ENCODE assay signal across 11 mouse cellular contexts in genomic region chr14:56844507-56844906, GRCm38 (mm10). TPM values are rescaled to one million over a fixed set of nuclear protein-coding genes. Genes with fewer than 3 reads are reported as not detected.
DNase-seq lines count a peak whose midpoint lies in the region; ATAC-seq lines count a peak whose summit lies in the region.
"Had no signal": no experiment of that assay in that cellular context is flagged by ENCODE, and none has a peak within 500 bp of the region (broad histone marks: within the 10 kb centered on the region; RNA-seq: fewer than 3 reads in every experiment).

No protein-coding gene starts in this region.

- H3K9me3 ChIP-seq in neural tube, embryonic 12.5 days = no peaks in the 10 kb centered on the region
- H3K9me3 ChIP-seq in hindbrain, embryonic 16.5 days (ENCODE audit: control insufficient read depth, low read length) = no peaks in the 10 kb centered on the region
- H3K9me3 ChIP-seq: embryonic facial prominence, embryonic 15.5 days had no signal

- H3K27ac ChIP-seq in neural tube, embryonic 12.5 days = no peak overlapping the region
- no peak overlapping the region for H3K27ac ChIP-seq in hindbrain, embryonic 16.5 days (ENCODE audit: low read depth, low read length)
- H3K27ac ChIP-seq: embryonic facial prominence, embryonic 15.5 days had no signal

- H3K4me1 ChIP-seq in neural tube, embryonic 12.5 days = no peaks in the 10 kb centered on the region
- no peaks in the 10 kb centered on the region for H3K4me1 ChIP-seq in hindbrain, embryonic 16.5 days (ENCODE audit: control insufficient read depth, insufficient read depth, low read depth, low read length)
- H3K4me1 ChIP-seq: embryonic facial prominence, embryonic 15.5 days had no signal

- ATAC-seq in neural tube, embryonic 12.5 days (ENCODE audit: low FRiP score, low read depth) = peak; percentile 65
- peak; percentile 82 for ATAC-seq in hindbrain, embryonic 16.5 days
- ATAC-seq: liver, postnatal 0 days had no signal

- H3K4me2 ChIP-seq in neural tube, embryonic 12.5 days (replicated peaks) = no peak overlapping the region
- H3K4me2 ChIP-seq in hindbrain, embryonic 16.5 days (ENCODE audit: low read length) = no peak overlapping the region
- H3K4me2 ChIP-seq: embryonic facial prominence, embryonic 15.5 days had no signal

- no peaks in the 10 kb centered on the region for H3K27me3 ChIP-seq in neural tube, embryonic 12.5 days (replicated peaks)
- no peaks in the 10 kb centered on the region for H3K27me3 ChIP-seq in hindbrain, embryonic 16.5 days (replicated peaks; ENCODE audit: control insufficient read depth, insufficient read depth, low read length)
- H3K27me3 ChIP-seq: embryonic facial prominence, embryonic 15.5 days had no signal

- no peak for DNase-seq in neural tube, embryonic 10.5 days (ENCODE audit: extremely low spot score, low spot score)
- peak; percentile 48 to 83 for DNase-seq in kidney, postnatal 25 days
- peak; percentile 35 for DNase-seq in yolk sac, embryonic 10.5 days (ENCODE audit: low spot score)
- DNase-seq in frontal cortex, adult 2 months (ENCODE audit: extremely low spot score in 1 of 2, low spot score in 1 of 2) = no peak
- DNase-seq in layer of hippocampus, postnatal 10 days (ENCODE audit: low spot score in 2 of 2) = no peak
- DNase-seq in right cerebral cortex, postnatal 36 days (ENCODE audit: low spot score in 2 of 2) = no peak
- DNase-seq: liver, postnatal 0 days; thymus, postnatal 25 days had no signal

- 13% methylated on average over 2 of the region's 2 CpGs for WGBS in neural tube, embryonic 12.5 days
- 9% methylated on average over 2 of the region's 2 CpGs for WGBS in hindbrain, embryonic 16.5 days

- no peak overlapping the region for H3K9ac ChIP-seq in neural tube, embryonic 12.5 days
- H3K9ac ChIP-seq in hindbrain, embryonic 16.5 days (ENCODE audit: low read depth, low read length) = no peak overlapping the region
- H3K9ac ChIP-seq: embryonic facial prominence, embryonic 15.5 days; liver, postnatal 0 days had no signal

- no peaks in the 10 kb centered on the region for H3K36me3 ChIP-seq in neural tube, embryonic 12.5 days
- H3K36me3 ChIP-seq in hindbrain, embryonic 16.5 days (ENCODE audit: control insufficient read depth, insufficient read depth, low read length) = no peaks in the 10 kb centered on the region
- H3K36me3 ChIP-seq: embryonic facial prominence, embryonic 15.5 days had no signal

- H3K4me3 ChIP-seq in neural tube, embryonic 12.5 days = no peak overlapping the region
- H3K4me3 ChIP-seq in hindbrain, embryonic 16.5 days (ENCODE audit: low read length) = no peak overlapping the region
- H3K4me3 ChIP-seq: embryonic facial prominence, embryonic 15.5 days had no signal

RNA-seq across cellular contexts. Expression of gene Zmym5, which starts 33.0 kb away (rescaled TPM):
- polyA plus RNA-seq in neural tube, embryonic 12.5 days (2016; fragmentation: Nextera tagmentation; extraction: Ambion mirVana) = 33.3 and 36.3 TPM in 2 replicates
- 30.2 and 30.7 TPM in 2 replicates for polyA plus RNA-seq in hindbrain, embryonic 16.5 days (2015; fragmentation: Nextera tagmentation; extraction: Ambion mirVana)
- 26.9 and 30.9 TPM in 2 replicates for polyA plus RNA-seq in frontal cortex, adult 2 months (2012; rRNA removed)
- total RNA-seq in layer of hippocampus, postnatal 10 days (2021) = 10 to 100 TPM; 28.5 to 32.1 TPM

RNA-seq across cellular contexts. Expression of gene Zmym2, which starts 41.9 kb away (rescaled TPM):
- polyA plus RNA-seq in neural tube, embryonic 12.5 days (2016; fragmentation: Nextera tagmentation; extraction: Ambion mirVana) = 75.4 and 79.8 TPM in 2 replicates
- polyA plus RNA-seq in hindbrain, embryonic 16.5 days (2015; fragmentation: Nextera tagmentation; extraction: Ambion mirVana) = 44.9 and 54.4 TPM in 2 replicates
- polyA plus RNA-seq in frontal cortex, adult 2 months (2012; rRNA removed) = 38.6 and 45.5 TPM in 2 replicates
- 10 to 100 TPM; 88.7 to 99.0 TPM for total RNA-seq in layer of hippocampus, postnatal 10 days (2021)

Comparison
In these comparisons a context has a peak if more than half of its experiments do, and no peak if none do; other contexts are left out.
1. DNase-seq: peak in kidney, postnatal 25 days (2 of 2) and yolk sac, embryonic 10.5 days (single experiment); none in neural tube, embryonic 10.5 days (single experiment), frontal cortex, adult 2 months (0 of 2), layer of hippocampus, postnatal 10 days (0 of 2) and right cerebral cortex, postnatal 36 days (0 of 2).